Mouse (Mus musculus) MEL (cell line): ENCODE measurements at regions not wholly inside any gene's neighbourhood (a gene's known extent, or its start where the extent isn't known, plus 50 kb on each side); places are given as distances from the start of the nearest gene placed in this dataset.

Experiments
- BHLHE40 ChIP-seq: IDR thresholded peaks from 2 replicates; pipeline ENCODE4 v1.6.1; 2012; ENCODE audit warnings: low read depth, mild to moderate bottlenecking, inconsistent platforms, low read length, improper control_type of control experiment, borderline replicate concordance
- CHD2 ChIP-seq: IDR thresholded peaks from 2 replicates; pipeline ENCODE4 v1.6.1; 2011; ENCODE audit warnings: low read length, improper control_type of control experiment
- CTCF ChIP-seq, 3 experiments: IDR thresholded peaks in 2 of 3; conservative IDR thresholded peaks in 1 of 3; 2 replicates each; pipeline ENCODE4 v1.5.1; 2011 to 2012; ENCODE audit warnings: low read length in 3 of 3, low read depth in 2 of 3, mild to moderate bottlenecking in 2 of 3, improper control_type of control experiment in 1 of 3, inconsistent platforms in 1 of 3, mixed read lengths in 1 of 3, moderate library complexity in 1 of 3; ENCODE audit not compliant: control insufficient read depth in 1 of 3, insufficient read depth in 1 of 3, poor library complexity in 1 of 3, severe bottlenecking in 1 of 3
- EP300 ChIP-seq, 2 experiments: IDR thresholded peaks; 2 replicates each; pipeline ENCODE4 v1.6.1; 2011; ENCODE audit warnings: improper control_type of control experiment in 2 of 2, low read length in 2 of 2, low read depth in 1 of 2, mild to moderate bottlenecking in 1 of 2
- GABPA ChIP-seq: IDR thresholded peaks from 2 replicates; pipeline ENCODE4 v1.6.1; 2012; ENCODE audit warnings: low read depth, mild to moderate bottlenecking, inconsistent platforms, low read length, improper control_type of control experiment, moderate library complexity
- GATA1 ChIP-seq: IDR thresholded peaks from 2 replicates; pipeline ENCODE4 v1.6.1; 2011; ENCODE audit warnings: low read depth, low read length, improper control_type of control experiment
- HCFC1 ChIP-seq: IDR thresholded peaks from 2 replicates; pipeline ENCODE4 v1.6.1; 2012; ENCODE audit warnings: low read depth, mild to moderate bottlenecking, inconsistent platforms, low read length, improper control_type of control experiment, moderate library complexity
- MEF2A ChIP-seq: IDR thresholded peaks from 2 replicates; pipeline ENCODE4 v1.6.1; 2014; ENCODE audit warnings: low read depth, mild to moderate bottlenecking, inconsistent platforms, low read length, improper control_type of control experiment; ENCODE audit not compliant: poor library complexity, insufficient replicate concordance, severe bottlenecking; ENCODE audit errors: extremely low read depth
- MYC ChIP-seq: IDR thresholded peaks from 2 replicates; pipeline ENCODE4 v1.6.1; 2011; ENCODE audit warnings: low read depth, mild to moderate bottlenecking, low read length, improper control_type of control experiment, moderate library complexity
- POLR2A ChIP-seq, 2 experiments: IDR thresholded peaks; 2 replicates each; pipeline ENCODE4 v1.6.1; 2011 to 2012; ENCODE audit warnings: low read length in 2 of 2, mild to moderate bottlenecking in 2 of 2, control low read depth in 1 of 2, improper control_type of control experiment in 1 of 2, low read depth in 1 of 2, moderate library complexity in 1 of 2; ENCODE audit not compliant: control insufficient read depth in 1 of 2, insufficient read depth in 1 of 2, poor library complexity in 1 of 2
- POLR2AphosphoS2 ChIP-seq: IDR thresholded peaks from 2 replicates; pipeline ENCODE4 v1.6.1; 2011; ENCODE audit warnings: low read length, improper control_type of control experiment
- RCOR1 ChIP-seq: IDR thresholded peaks from 2 replicates; pipeline ENCODE4 v1.6.1; 2012; ENCODE audit warnings: low read depth, mild to moderate bottlenecking, inconsistent platforms, low read length, improper control_type of control experiment
- USF2 ChIP-seq, 2 experiments: IDR thresholded peaks; 2 replicates each; pipeline ENCODE4 v1.6.1; 2011 to 2012; ENCODE audit warnings: improper control_type of control experiment in 2 of 2, low read length in 2 of 2, borderline replicate concordance in 1 of 2, inconsistent platforms in 1 of 2, low read depth in 1 of 2, mild to moderate bottlenecking in 1 of 2; ENCODE audit not compliant: insufficient read depth in 1 of 2
- ZNF384 ChIP-seq: IDR thresholded peaks from 2 replicates; pipeline ENCODE4 v1.6.1; 2012; ENCODE audit warnings: low read depth, mild to moderate bottlenecking, inconsistent platforms, low read length, improper control_type of control experiment

DNA sequence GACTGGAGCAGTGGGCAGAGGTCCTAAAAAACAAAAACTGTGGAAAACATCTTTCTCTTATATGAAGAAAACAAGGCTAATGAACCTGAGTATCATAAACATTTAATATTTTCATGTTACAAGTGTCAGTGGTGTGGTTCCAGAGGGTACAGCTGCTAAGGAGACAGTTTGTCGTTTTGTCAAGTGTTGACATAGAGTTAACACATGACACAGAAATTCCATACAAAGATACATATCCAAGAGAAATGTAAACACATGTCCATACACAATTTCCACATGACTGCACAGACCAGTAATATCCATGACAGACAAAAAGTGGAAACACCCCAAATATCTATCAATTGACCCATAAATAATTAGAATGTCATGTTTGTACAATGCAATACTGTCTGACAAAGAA lies 88.7 kb downstream of the Rap2a start:
- TF ChIP-seq GATA1 = no peak
- no peak for TF ChIP-seq CTCF (IDR thresholded peaks at IDR 0.05 in 2 of 3, conservative IDR thresholded peaks at IDR 0.05 in 1 of 3; ENCODE audit: control insufficient read depth in 1 of 3, insufficient read depth in 1 of 3, low read depth in 2 of 3, low read length in 3 of 3, poor library complexity in 1 of 3, severe bottlenecking in 1 of 3)
- no peak for TF ChIP-seq ZNF384
- no peak for TF ChIP-seq MYC
- no peak for TF ChIP-seq BHLHE40
- no peak for TF ChIP-seq USF2 (IDR thresholded peaks at IDR 0.05; ENCODE audit: borderline replicate concordance in 1 of 2, insufficient read depth in 1 of 2, low read depth in 1 of 2, low read length in 2 of 2)
- TF ChIP-seq CHD2 = no peak
- no peak for TF ChIP-seq RCOR1
- no peak for TF ChIP-seq MEF2A
- TF ChIP-seq EP300 (IDR thresholded peaks at IDR 0.05; ENCODE audit: low read depth in 1 of 2, low read length in 2 of 2) = no peak
- TF ChIP-seq POLR2A (IDR thresholded peaks at IDR 0.05; ENCODE audit: control insufficient read depth in 1 of 2, insufficient read depth in 1 of 2, low read depth in 1 of 2, low read length in 2 of 2, poor library complexity in 1 of 2) = no peak
- no peak for TF ChIP-seq GABPA
- TF ChIP-seq HCFC1 = no peak
- no peak for TF ChIP-seq POLR2AphosphoS2
